In the genomic region with DNA sequence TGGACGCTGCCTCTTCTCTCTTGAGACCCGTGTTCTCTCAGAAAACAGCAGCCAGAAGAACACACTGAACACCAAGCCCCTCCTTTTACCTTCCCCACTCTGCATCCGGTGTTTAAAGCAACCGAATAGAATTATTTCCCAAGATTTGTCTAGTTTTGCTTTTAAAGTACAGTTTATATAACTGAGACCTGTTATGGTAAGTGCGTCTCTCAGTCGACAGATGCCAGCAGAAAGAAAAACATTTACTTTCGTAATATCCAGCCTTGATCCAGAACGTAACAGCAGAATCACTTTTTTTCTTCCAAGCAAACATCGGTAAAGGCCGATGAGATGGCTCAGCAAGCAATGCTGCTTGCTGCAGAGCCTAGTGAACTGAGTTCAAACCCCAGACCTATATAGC, we compare ENCODE assay signal across 20 mouse cellular contexts. TPM values are rescaled to one million over a fixed set of nuclear protein-coding genes. Genes with fewer than 3 reads are reported as not detected.
DNase-seq lines count a peak whose midpoint lies in the region; ATAC-seq and TF ChIP-seq lines count a peak whose summit lies in the region.
"Had no signal": no experiment of that assay in that cellular context is flagged by ENCODE, and none has a peak within 500 bp of the region (broad histone marks: within the 10 kb centered on the region; RNA-seq: fewer than 3 reads in every experiment).

No protein-coding gene starts in this region.

- no peak overlapping the region for H3K4me3 ChIP-seq in liver, adult 2 months (ENCODE audit: insufficient read depth, low read depth, low read length)
- H3K4me3 ChIP-seq in liver, embryonic 12.5 days, result no peak overlapping the region
- H3K4me3 ChIP-seq in cortical plate, adult 2 months (ENCODE audit: insufficient read depth, low read length), result no peak overlapping the region
- H3K4me3 ChIP-seq in stomach, embryonic 15.5 days (replicated peaks), result no peak overlapping the region
- H3K4me3 ChIP-seq: embryonic facial prominence, embryonic 10.5 days; forebrain, embryonic 15.5 days; heart, adult 2 months; heart, embryonic 15.5 days had no signal

- no peak overlapping the region for H3K4me2 ChIP-seq in liver, embryonic 12.5 days
- no peak overlapping the region for H3K4me2 ChIP-seq in stomach, embryonic 15.5 days
- H3K4me2 ChIP-seq: forebrain, embryonic 15.5 days; heart, embryonic 15.5 days; liver, embryonic 11.5 days had no signal

- no peaks in the 10 kb centered on the region; the same call in 1 of the 2 replicates for H3K79me2 ChIP-seq in liver, adult 2 months (ENCODE audit: control insufficient read depth, insufficient read depth, low read length)

- peaks cover 3% of the 10 kb centered on the region; the same call in 1 of the 2 replicates for H3K4me1 ChIP-seq in liver, adult 2 months (ENCODE audit: control insufficient read depth, insufficient read depth, low read length)
- peaks cover 32% of the 10 kb centered on the region for H3K4me1 ChIP-seq in liver, embryonic 12.5 days
- H3K4me1 ChIP-seq in cortical plate, adult 2 months (ENCODE audit: control insufficient read depth, insufficient read depth, low read length), result peaks cover 17% of the 10 kb centered on the region
- H3K4me1 ChIP-seq in stomach, embryonic 15.5 days, result peaks cover 9% of the 10 kb centered on the region

- H3K36me3 ChIP-seq in liver, adult 2 months (ENCODE audit: control insufficient read depth, insufficient read depth, low read length), result no peaks in the 10 kb centered on the region
- peaks cover 4% of the 10 kb centered on the region; the same call in 1 of the 2 replicates for H3K36me3 ChIP-seq in liver, embryonic 12.5 days
- H3K36me3 ChIP-seq in stomach, embryonic 15.5 days, result peaks cover 2% of the 10 kb centered on the region; the same call in 1 of the 2 replicates
- H3K36me3 ChIP-seq: forebrain, embryonic 15.5 days; G1E had no signal

- no peak for TF ChIP-seq POLR2A in liver, adult 2 months (IDR thresholded peaks at IDR 0.05; ENCODE audit: extremely low read depth, insufficient read depth, low read length)
- TF ChIP-seq POLR2A in cortical plate, adult 2 months (IDR thresholded peaks at IDR 0.05; ENCODE audit: extremely low read depth, insufficient read depth, low read length), result 0 out of 2 replicates have a peak, but pooled peaks have one; percentile 13

- no peak for DNase-seq in frontal cortex, postnatal 10 days (ENCODE audit: low spot score in 2 of 2)
- DNase-seq in liver, adult 2 months (ENCODE audit: extremely low read depth, low read depth, low spot score), result peak; percentile 40
- DNase-seq in kidney, adult 18-20 months, result no peak
- no peak for DNase-seq in urinary bladder, adult 18-20 months (ENCODE audit: low spot score in 2 of 2)
- DNase-seq: cerebellum, postnatal 25 days; heart, adult 2 months; kidney, postnatal 10 days; midbrain, embryonic 14.5 days; right cerebral cortex, postnatal 4 days; thymus, postnatal 14 days had no signal

- no peaks in the 10 kb centered on the region for H3K9me3 ChIP-seq in liver, embryonic 12.5 days (replicated peaks)
- H3K9me3 ChIP-seq in stomach, embryonic 15.5 days, result no peaks in the 10 kb centered on the region
- H3K9me3 ChIP-seq: embryonic facial prominence, embryonic 10.5 days; forebrain, embryonic 15.5 days; heart, embryonic 15.5 days had no signal

- no peak for TF ChIP-seq CTCF in liver, adult 2 months (IDR thresholded peaks at IDR 0.05; ENCODE audit: low read depth, low read length)
- TF ChIP-seq CTCF in cortical plate, adult 2 months (IDR thresholded peaks at IDR 0.05; ENCODE audit: extremely low read depth, insufficient read depth, low read length), result no peak

- H3K27me3 ChIP-seq in liver, adult 2 months (ENCODE audit: control insufficient read depth, insufficient read depth, low read length), result no peaks in the 10 kb centered on the region
- no peaks in the 10 kb centered on the region for H3K27me3 ChIP-seq in liver, embryonic 12.5 days (replicated peaks)
- no peaks in the 10 kb centered on the region for H3K27me3 ChIP-seq in stomach, embryonic 15.5 days (replicated peaks)
- H3K27me3 ChIP-seq: forebrain, embryonic 15.5 days; heart, embryonic 15.5 days had no signal

- no peak overlapping the region for H3K9ac ChIP-seq in liver, adult 2 months (ENCODE audit: low read depth, low read length)
- H3K9ac ChIP-seq in liver, embryonic 12.5 days, result no peak overlapping the region
- no peak overlapping the region for H3K9ac ChIP-seq in stomach, embryonic 15.5 days
- H3K9ac ChIP-seq: forebrain, embryonic 15.5 days; heart, embryonic 15.5 days had no signal

- WGBS in liver, adult 2 months, result 44% methylated on average over 10 of the region's 10 CpGs
- 83% methylated on average over 10 of the region's 10 CpGs for WGBS in liver, embryonic 12.5 days (ENCODE audit: insufficient replicate concordance)
- 41% methylated on average over 10 of the region's 10 CpGs for WGBS in stomach, embryonic 15.5 days

- peak; percentile 17 for ATAC-seq in frontal cortex, adult (ENCODE audit: low TSS enrichment)
- no peak for ATAC-seq in liver, embryonic 12.5 days
- ATAC-seq in stomach, embryonic 15.5 days (ENCODE audit: insufficient read depth, low FRiP score, low read depth), result no peak
- ATAC-seq: CD4-positive, CD25-positive, alpha-beta regulatory T cell, adult 4 months; forebrain, embryonic 15.5 days had no signal

- no peak overlapping the region for H3K27ac ChIP-seq in liver, adult 2 months (replicated peaks; ENCODE audit: insufficient read depth, low read depth, low read length)
- H3K27ac ChIP-seq in liver, embryonic 12.5 days, result no peak overlapping the region
- peak overlapping the region; percentile 73 for H3K27ac ChIP-seq in cortical plate, adult 2 months (ENCODE audit: insufficient read depth, low read length)
- H3K27ac ChIP-seq in stomach, embryonic 15.5 days, result peak overlapping the region; percentile 52
- H3K27ac ChIP-seq: embryonic facial prominence, embryonic 10.5 days; forebrain, embryonic 15.5 days; heart, adult 2 months; heart, embryonic 15.5 days had no signal

RNA-seq across cellular contexts. Expression of gene Vill, which starts 45.3 kb away (rescaled TPM):
- total RNA-seq in liver, adult 2 months (2014; rRNA removed), result 2.3 and 3.0 TPM in 2 replicates
- 0.50 and 1.2 TPM in 2 replicates for polyA plus RNA-seq in liver, adult 2 months (2012; rRNA removed)
- 12.1 and 12.7 TPM in 2 replicates for polyA plus RNA-seq in liver, embryonic 12.5 days (2016; fragmentation: Nextera tagmentation; extraction: Ambion mirVana)
- polyA plus RNA-seq in cortical plate, adult 2 months (2012; rRNA removed), result 15.1 and 19.4 TPM in 2 replicates
- polyA plus RNA-seq in stomach, embryonic 15.5 days (2015; fragmentation: Nextera tagmentation; extraction: Ambion mirVana), result 31.6 and 33.6 TPM in 2 replicates
- total RNA-seq: G1E had no signal
- polyA plus RNA-seq: G1E had no signal

Comparison
In these comparisons a context has a peak if more than half of its experiments do, and no peak if none do; other contexts are left out.
1. H3K27ac ChIP-seq: peak in cortical plate, adult 2 months (single experiment) and stomach, embryonic 15.5 days (single experiment); none in liver, adult 2 months (single experiment) and liver, embryonic 12.5 days (single experiment).